Mouse (Mus musculus) adrenal gland, adult 2 months (tissue): ENCODE data around the gene Cadps. TPM values are rescaled to one million over a fixed set of nuclear protein-coding genes. Genes with fewer than 3 reads are reported as not detected.
A peak's percentile ranks its signal among the peaks of the same experiment; 100 is the strongest.

ENCODE experiments used
- DNase-seq: peaks from one replicate; pipeline ENCODE4 v3.0.0; 2021
- polyA plus RNA-seq: library from polyadenylated mRNA; depleted of rRNA; stranded (reverse); fragments of >200 nt; gene quantifications from 2 replicates; pipeline ENCODE4 v1.2.3, GENCODE M21; 2012
- total RNA-seq, 2 experiments: library from RNA; stranded (reverse); gene quantifications; 2 replicates each; pipeline ENCODE4 v1.2.3; 2021

The Cadps gene
- total and polyA plus RNA-seq, 3 experiments = 1.3 to 10.9 (median 8.8) TPM

DNA sequence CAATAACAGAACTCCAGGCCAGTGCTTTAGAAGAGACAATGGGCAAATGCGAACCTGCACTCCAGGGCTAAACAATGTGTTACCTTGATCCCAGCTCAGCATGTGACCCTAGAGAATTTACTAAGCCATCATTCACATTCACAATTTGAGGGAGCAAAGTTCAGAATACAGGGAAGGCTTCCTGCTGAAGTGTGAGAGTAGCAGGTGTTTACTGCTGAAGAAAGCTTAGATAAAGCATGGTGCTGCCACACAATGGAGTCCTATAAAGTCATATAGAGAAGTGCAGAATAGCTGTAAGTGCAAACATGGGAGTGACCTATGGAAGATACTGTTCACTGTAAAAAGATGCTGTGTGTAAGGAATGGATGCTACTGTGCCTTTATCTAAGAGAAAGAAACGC is 91.9 kb downstream of the Cadps start:
- DNase-seq = no peak

GRCm38 (mm10) chr14:12722452-12723194 is 100.3 kb downstream of the Cadps start:
- DNase-seq = no peak

GRCm38 (mm10) chr14:12718766-12719165 is 104.1 kb downstream of the Cadps start:
- no peak for DNase-seq

- no peak for DNase-seq
These were observed 106.8 kb downstream of the Cadps start for GRCm38 (mm10) chr14:12715906-12716659.

- DNase-seq = no peak
These were observed 115.5 kb downstream of the Cadps start for GRCm38 (mm10) chr14:12707395-12707794.

GRCm38 (mm10) chr14:12704461-12704860 is 118.4 kb downstream of the Cadps start:
- no peak for DNase-seq

- DNase-seq = no peak
These were observed 132.7 kb downstream of the Cadps start for GRCm38 (mm10) chr14:12690201-12690600.

GRCm38 (mm10) chr14:12685015-12685414 is 137.9 kb downstream of the Cadps start:
- no peak for DNase-seq

DNA sequence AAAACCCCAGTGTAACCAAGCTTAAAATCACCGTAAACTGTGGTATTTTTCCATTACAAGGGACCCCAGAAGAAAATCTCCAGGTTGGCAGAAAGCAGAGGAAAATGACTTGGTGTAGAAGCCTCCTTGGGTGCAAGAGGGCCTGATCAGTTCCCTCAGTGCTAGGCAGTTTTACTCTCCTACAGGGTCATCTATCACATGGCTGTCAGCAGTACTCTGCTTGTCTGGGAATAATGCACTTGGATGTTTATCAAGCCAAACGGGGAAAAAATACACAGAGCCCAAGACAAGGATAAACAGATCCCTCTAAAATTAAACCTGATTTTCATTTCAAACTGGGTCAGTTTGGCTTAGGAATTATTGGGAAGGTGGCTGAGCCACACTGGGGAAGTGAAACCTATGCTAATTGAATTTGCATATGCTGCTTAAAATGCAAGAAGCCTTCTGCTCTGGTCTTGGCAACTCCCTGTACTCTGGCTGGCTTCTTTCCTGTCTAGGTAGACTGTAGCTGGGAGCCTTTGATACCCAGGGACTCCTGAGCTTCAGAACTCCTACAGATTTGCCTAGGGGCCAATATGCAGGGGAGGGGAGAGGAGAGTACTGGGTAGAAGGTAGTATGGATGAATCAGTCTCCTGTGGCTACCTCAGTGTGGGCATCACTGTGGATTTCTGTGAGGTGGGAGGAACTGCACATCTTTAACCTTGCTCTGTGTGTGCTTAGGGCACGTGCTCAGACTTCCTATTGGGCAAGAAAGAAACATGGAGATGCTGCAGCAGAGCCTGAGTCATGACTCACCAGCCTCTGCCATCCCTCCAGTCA is 141.8 kb downstream of the Cadps start:
- no peak for DNase-seq

GRCm38 (mm10) chr14:12661430-12661829 is 161.4 kb downstream of the Cadps start:
- no peak for DNase-seq

DNA sequence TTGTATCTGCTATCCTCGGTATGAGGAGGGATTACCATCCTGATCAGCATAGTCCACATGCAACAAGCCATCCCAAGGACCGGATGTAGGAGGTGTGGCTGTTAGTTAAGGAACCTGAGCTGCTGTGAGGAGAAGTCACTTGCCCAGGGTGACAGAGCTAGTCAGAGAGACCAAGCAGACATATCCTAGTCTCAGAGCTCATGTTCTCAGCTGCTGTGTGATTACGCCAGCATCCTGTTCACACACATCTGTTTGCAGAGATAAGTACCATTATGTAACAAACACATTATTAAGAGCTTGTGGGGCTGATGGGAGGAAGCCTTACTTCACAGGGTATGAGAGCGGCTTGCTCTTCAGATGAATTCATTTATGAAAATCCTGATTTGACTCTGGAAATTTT is 165.5 kb downstream of the Cadps start:
- no peak for DNase-seq

DNA sequence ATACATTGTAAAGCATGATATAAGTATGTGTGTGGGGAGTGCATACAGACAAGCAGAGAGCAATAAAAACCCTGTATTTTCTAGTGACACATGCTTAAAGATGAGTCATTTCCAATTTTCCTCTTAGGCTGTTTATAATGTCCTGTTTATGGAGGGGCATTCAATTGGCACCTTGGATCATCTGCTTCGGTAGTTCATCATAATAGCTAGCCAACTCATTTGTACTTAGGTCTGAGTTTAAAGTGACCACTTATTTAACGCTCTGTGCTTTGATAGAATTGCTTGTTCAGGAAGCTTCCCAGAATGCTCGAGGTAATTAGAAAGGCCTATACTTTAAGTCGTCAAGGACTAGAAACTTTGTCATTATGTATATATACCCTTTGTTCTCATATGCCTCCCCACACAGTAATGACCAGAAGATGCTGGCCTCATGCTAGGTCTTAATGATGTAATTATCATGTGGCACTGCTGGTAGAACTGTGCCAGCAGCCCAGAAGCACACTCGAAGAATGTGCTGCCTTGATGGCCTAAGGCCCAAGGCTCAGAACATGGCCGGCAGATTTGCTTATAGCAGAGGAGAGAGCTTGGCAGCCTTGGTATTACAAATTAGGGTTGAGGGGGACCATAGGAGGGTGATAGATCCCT is 179.9 kb downstream of the Cadps start:
- DNase-seq = no peak

DNA sequence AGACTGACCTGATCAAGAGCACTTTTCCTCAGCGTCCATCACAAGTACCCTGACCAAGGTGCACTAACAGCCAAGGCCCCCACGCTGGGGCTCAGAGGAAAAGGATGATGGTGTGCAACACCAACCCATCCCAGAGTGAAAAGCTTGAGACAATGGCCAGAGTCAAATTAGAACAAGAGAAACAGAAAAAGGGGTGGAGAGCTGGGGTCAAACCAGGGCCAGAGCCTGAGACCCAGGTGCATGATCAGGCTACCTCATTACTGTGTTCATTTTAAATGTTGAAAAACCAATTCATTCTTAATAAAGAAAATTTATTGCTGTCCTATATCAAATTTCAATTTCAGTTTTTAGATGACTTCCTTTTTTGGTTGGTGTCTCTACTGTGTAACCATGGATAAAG is 184.1 kb downstream of the Cadps start:
- no peak for DNase-seq

GRCm38 (mm10) chr14:12637121-12637754 is 185.6 kb downstream of the Cadps start:
- no peak for DNase-seq

GRCm38 (mm10) chr14:12624256-12625130 is 198.4 kb downstream of the Cadps start:
- peak; percentile 35 for DNase-seq

DNA sequence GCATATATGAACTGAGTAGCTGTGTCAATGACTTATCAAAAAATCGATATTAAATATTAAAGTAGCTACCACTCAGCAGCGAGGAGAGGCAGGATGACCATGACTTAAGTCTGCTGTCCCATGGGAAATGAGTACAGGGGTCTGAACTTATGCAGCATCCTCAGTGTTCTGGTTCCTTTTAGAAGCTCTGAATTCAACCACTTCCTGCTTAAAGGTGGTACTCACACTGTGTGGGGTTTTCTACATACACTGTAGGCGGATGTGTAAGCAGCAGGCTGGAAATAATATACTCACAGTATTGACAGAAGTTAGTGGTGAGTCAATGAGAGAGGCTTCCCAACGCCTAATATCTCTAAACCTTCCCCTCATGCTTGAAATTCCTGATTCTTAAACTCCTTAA is 215.9 kb downstream of the Cadps start:
- no peak for DNase-seq

- DNase-seq = no peak
These were observed 216.7 kb downstream of the Cadps start for GRCm38 (mm10) chr14:12606202-12606601.

GRCm38 (mm10) chr14:12602080-12602479 is 220.8 kb downstream of the Cadps start:
- no peak for DNase-seq

- DNase-seq = no peak
These were observed 227.6 kb downstream of the Cadps start for GRCm38 (mm10) chr14:12595326-12595725.

- DNase-seq = no peak
These were observed 230.3 kb downstream of the Cadps start for GRCm38 (mm10) chr14:12592472-12593075.
